Mouse (Mus musculus) kidney, postnatal 36 days (tissue): Measurements from ENCODE around the gene Sh3bp2.

ENCODE experiments used
- DNase-seq, 2 experiments: peaks; one replicate each; pipeline ENCODE4 v3.0.0; 2021 to 2022; ENCODE audit warnings: mixed read lengths in 2 of 2

The Sh3bp2 gene

GRCm38 (mm10) chr5:34525663-34526476 is at the start of gene Sh3bp2:
Gene Sh3bp2 (plus strand): TSS chr5:34525838.
- DNase-seq: peak; percentile 97 to 100

DNA sequence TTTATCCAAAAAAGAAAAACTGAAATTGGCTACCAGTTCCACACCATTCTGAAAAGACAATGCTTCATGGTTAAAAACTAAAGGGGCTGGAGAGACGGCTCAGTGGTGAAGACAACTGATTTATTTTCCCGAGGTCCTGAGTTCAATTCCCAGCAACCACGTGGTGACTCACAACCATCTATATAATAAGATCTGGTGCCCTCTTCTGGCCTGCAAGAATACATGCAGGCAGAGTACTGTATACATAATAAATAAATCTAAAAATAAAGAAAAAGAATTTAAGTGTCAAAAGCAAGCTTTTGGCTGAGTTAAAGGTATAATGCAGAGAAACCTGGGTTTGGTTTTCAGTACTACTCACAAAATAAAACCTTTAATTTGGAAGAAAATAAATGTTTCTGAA is 44.7 kb upstream of the Sh3bp2 start:
- no peak for DNase-seq

DNA sequence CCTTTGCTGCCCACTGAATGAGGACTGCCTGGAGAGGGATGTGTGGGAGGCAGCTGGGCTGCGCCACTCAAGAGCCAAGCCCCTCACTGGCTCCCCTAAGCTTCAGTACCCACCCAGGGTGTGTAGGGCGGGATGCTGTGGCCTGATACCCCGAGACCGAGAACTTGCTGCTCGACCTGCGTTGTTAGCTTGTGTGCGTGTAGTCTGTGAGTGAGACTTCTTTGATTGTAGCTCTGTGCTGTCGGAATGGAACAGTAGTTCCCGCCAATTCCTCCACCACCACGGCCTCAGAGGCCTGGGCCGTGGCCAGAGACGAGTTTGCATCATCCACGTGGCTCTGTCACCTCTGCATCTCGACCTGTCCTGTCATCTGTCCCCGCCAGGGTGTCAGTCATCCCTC is 39.9 kb upstream of the Sh3bp2 start:
- DNase-seq: no peak

DNA sequence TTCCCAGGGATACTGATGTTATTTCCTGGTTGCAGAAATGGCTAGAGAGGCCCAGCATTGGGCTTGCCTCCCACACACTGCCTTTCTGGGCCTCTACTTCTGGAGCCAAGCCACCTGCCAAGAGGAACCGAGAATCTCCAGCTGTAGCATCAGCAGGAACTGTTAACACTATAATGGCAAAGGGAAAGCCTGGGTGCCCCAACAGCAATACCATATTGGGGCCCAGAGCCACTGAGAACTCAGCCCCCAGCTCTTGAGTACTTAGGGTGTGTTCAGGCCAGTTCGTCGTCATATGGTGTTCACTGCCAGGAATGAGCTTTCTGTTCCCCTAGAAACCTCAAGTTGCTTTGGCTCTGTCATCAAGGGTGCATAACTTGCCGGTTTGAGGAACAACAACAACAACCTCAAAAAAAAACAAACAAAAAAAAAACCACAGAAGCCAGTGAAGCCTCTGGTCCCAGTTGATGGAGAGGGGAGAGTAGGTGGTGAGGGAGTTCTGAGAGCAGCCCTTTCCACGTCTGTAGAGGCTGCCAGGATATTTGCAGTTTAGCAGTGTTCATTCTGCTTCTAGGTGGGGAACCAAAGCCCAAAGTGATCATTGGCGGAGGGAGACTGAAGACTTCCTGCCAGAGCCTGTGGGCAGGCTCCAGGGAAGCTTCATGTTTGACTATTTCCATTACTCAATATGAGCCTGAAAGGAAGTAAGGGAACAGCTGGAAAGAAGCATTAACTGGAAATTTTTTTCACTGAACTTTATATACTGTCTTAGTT is 38.1 kb upstream of the Sh3bp2 start:
- peak; percentile 7 to 20 for DNase-seq

GRCm38 (mm10) chr5:34488741-34489417 is 36.8 kb upstream of the Sh3bp2 start:
- DNase-seq: no peak

DNA sequence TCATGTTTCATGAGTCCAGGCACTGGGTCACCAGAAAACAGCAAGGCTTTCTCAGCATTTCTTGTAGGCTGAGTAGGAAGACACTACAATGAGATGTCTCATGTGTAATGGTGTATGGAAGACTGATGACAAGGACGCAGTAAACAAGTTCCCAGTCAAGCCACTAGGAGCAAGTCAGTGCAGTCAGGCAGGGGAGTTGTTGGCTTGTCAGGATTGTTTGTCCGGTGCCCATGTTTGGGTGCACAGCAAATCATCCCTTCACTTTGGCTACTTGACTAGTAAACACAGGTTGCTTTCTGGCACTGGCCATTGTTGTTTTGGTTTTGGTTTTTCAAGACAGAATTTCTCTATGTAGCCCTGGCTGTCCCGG is 36.2 kb upstream of the Sh3bp2 start:
- DNase-seq: no peak

DNA sequence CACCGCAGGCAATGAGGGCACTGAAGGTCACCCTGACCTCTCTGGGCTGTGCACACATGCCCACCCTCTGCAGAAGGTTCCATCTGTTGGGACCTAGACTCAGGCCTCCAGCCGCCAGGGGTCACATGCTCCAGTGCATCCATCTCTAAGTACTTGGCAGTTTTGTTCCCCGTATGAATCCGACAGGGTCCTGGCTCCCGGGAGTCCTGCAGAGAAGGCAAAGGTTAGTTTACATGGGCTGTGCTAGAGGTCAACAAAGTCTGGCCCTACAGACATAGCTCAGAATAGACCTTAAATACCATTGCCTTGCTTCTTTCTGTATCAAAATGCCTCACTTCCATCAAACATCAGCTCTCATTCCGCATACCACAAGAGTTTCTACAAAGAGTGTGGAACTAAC is 28.9 kb upstream of the Sh3bp2 start:
- DNase-seq: no peak

DNA sequence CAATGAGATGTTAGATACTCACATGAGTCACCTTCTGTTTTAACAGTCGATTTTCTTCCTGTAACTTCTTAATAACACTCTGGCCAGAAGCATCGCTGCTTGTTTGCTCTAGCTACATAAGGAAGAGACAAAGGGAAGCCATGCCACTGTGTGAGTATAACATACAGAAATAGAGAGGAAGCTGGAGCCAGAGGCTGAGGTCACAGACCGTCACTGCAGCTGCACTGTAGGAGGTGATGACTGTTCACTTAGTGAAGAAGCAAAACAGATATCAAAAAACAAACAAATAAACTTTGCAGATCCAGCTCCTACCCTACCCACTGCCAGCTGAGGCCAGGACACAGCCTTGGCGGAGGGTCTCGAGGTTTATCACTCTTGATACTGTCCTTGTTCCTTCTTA is 24.8 kb upstream of the Sh3bp2 start:
- no peak for DNase-seq

GRCm38 (mm10) chr5:34501588-34501987 is 24.1 kb upstream of the Sh3bp2 start:
- DNase-seq: no peak

DNA sequence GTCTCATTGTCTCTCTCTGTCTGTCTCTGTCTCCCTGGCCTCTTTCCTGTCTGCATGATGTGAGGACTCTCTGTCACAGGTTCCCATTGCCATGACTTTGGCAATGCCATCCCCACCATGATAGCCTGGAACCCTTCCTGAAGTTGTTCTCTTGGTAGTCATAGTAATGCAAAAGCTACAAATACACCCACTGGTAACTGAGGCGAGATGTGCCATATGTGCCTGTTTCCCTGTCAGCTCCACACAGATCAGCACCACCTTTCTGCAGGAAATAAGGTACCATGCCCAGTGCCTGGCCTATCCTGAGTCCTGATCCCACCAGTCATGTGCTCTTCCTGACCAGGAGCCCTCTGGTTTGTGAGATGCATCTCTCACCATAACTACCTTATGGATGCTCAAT is 23.2 kb upstream of the Sh3bp2 start:
- DNase-seq: no peak

GRCm38 (mm10) chr5:34502821-34503220 is 22.8 kb upstream of the Sh3bp2 start:
- DNase-seq: no peak

DNA sequence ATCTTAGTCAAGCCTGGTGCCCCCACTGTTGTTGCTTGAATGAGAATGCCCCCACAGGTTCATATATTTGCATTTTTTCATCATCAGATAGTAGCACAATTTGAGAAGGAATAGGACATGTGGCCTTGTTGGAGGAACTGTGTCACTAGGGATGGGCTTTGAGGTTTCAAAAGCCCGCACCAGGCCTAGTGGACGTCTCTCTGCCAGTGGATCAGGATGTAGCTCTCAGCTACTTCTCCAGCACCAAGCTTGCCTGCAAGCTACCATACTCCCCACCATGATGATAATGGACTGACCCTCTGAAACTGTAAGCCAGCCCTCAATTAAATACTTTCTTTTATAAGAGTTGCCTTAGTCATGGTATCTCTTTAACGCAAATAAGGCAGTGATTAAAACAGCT is 13.2 kb upstream of the Sh3bp2 start:
- no peak for DNase-seq

DNA sequence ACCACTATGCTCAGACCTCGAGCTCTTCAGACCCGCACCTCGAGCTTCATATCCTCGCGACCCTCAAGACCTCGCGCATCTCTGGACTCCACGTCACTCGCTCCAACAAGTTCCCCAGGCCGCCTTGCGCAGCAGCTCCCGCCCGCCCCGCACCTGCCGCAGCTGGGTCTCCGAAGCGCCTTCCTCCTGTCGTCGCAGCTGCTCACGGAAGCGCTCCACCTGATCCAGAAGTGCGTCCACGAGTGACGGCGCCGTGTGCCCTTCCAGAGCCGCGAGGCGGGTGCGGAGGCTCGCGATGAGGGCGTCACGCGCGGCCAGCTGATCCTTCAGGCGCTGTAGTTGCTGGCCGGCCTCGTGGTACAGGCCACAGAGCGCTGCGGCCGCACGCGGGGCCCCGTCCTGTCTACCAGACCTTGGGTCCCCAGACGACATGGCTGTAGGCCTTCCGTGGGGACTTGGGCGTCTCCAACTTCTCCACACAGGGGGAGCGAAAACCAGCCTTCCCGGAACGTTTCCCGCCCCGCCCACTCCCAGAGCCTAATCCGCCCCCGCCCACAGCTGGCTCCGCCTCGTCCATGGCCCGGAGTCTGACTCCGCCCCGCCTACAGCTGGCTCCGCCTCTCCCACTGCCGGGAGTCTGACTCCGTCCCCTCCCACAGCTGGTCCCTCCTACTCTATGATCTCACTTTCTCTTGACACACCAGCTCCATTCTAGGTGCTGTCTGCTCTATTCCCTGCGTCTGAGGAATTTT is 12.0 kb upstream of the Sh3bp2 start, which contains the start of gene Tnip2:
TSS of gene Tnip2 (minus strand) at position 526 of the 752 bp plus-strand sequence.
- DNase-seq: peak; percentile 99 to 100

- no peak for DNase-seq
Measured at GRCm38 (mm10) chr5:34514218-34514566, 11.4 kb upstream of the Sh3bp2 start.

DNA sequence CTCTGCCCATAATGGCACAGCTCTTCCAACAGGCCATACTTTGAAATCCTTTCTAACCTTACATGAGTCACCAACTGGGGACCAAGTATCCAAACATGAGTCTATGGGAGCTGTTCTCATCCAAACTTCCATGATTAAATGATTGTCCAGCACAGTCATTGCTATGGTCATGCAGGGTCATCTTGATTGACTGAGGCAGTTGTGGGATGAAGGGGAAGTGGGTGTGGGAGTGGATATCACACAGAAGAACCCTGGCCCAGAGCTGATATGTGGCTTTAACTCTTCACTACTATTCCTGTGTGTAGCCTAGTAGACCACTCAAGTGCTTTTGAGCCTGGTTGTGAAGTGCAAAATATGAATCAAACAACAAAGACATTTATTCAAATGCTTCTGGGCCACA is 10.5 kb upstream of the Sh3bp2 start:
- DNase-seq: no peak

- DNase-seq: peak; percentile 83 to 95
Measured at GRCm38 (mm10) chr5:34517913-34518312, 7.7 kb upstream of the Sh3bp2 start.

- no peak for DNase-seq
Measured at GRCm38 (mm10) chr5:34519389-34519910, 6.2 kb upstream of the Sh3bp2 start.

DNA sequence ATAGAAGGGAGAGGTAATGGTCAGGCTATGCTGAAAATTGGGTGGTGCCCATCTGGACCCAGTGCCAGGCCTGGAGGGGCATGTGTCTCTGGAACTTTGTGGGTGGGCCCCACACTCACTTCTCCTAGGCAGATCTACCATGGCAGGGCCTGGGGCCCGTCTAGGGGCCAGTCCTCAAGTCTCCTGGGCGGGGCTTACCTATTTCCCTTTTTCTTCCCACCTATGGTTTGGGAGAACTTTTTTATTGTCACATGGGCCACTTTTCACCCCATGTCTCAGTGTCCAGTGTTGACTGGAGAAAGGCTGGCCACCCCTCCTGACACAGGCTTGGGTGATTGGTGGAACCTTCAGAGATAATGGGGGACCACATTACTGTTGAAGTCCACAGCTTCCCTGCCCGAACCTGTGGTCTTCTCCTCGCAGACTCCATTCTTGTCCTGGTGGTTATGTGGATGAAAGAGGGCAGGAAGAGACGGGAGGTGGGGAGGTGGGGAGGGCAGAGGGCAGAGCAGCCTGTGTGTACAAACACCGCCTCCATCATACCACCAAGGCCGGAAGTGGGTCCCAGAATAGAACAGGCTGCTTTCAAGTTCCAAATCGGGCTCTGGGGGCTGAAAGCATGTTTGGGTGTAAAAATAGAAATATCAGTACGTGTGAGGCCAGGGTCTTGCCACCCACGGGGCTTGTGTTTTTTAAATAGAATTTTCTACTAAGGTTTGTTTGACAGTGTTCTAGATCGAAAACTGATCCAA is 5.0 kb upstream of the Sh3bp2 start:
- no peak for DNase-seq

- DNase-seq: no peak
Measured at GRCm38 (mm10) chr5:34521337-34521736, 4.3 kb upstream of the Sh3bp2 start.

DNA sequence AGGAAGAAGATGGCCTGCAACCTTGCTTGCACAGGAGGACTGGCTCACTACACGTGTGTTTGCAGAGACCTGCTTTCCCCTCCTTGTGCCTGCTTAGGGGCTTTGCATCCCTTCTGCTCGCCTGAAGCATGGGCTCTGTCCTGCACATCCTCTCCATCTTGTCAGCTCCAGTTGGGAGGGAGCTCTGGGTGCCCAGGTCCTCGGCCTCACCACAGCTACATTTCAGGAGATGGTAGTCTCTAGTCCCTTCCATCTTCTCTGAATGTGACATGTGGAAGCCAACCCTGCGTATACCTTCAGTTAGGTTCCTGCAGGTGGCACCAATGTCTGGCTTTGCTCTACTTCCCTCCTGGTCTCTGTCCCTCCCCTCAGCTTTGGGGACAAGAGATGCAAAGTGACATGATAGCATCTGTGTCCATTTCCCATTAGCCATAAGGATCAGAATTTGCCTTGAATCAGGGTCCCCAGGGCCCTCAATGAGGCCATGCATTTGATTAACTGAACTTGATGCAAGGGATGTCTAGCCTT is 1.6 kb upstream of the Sh3bp2 start:
- no peak for DNase-seq

GRCm38 (mm10) chr5:34524511-34524910 is 1.1 kb upstream of the Sh3bp2 start:
- DNase-seq: no peak

GRCm38 (mm10) chr5:34526477-34526775 is 788 bp downstream of the Sh3bp2 start:
- DNase-seq: no peak
